Mouse (Mus musculus) limb, embryonic 13.5 days (tissue): Measurements from ENCODE around the gene Etv1. TPM values are rescaled to one million over a fixed set of nuclear protein-coding genes. Genes with fewer than 3 reads are reported as not detected.

Experiments
- ATAC-seq: fragments of 200-750 bp; cut with Nextera tagmentation; 2 replicates; pipeline ENCODE4 v1.8.0; 2017; ENCODE audit warnings: low read depth, moderate number of reproducible peaks, moderate TSS enrichment; ENCODE audit not compliant: low FRiP score
- H3K27ac ChIP-seq: fragments of 300-500 bp; sonication (generic); 2 replicates; pipeline ENCODE4 v1.5.1; 2015; ENCODE audit warnings: inconsistent platforms, mild to moderate bottlenecking, moderate library complexity
- H3K27me3 ChIP-seq: fragments of 300-500 bp; sonication (generic); 2 replicates; pipeline ENCODE4 v1.6.1; 2015; ENCODE audit warnings: mild to moderate bottlenecking, inconsistent platforms
- H3K36me3 ChIP-seq: fragments of 300-500 bp; sonication (generic); 2 replicates; pipeline ENCODE4 v1.6.1; 2015; ENCODE audit warnings: inconsistent platforms, mild to moderate bottlenecking, moderate library complexity
- H3K4me1 ChIP-seq: fragments of 300-500 bp; sonication (generic); 2 replicates; pipeline ENCODE4 v1.6.1; 2015; ENCODE audit warnings: inconsistent platforms
- H3K4me2 ChIP-seq: fragments of 300-500 bp; sonication (generic); replicated peaks from 2 replicates; pipeline ENCODE4 v1.6.1; 2015; ENCODE audit warnings: inconsistent platforms, mild to moderate bottlenecking, moderate library complexity
- H3K4me3 ChIP-seq: fragments of 300-500 bp; sonication (generic); 2 replicates; pipeline ENCODE4 v1.5.1; 2015; ENCODE audit warnings: moderate library complexity, mild to moderate bottlenecking, inconsistent platforms
- H3K9ac ChIP-seq: fragments of 300-500 bp; sonication (generic); 2 replicates; pipeline ENCODE4 v1.6.1; 2015; ENCODE audit warnings: mild to moderate bottlenecking, inconsistent platforms
- H3K9me3 ChIP-seq: fragments of 300-500 bp; sonication (generic); 2 replicates; pipeline ENCODE4 v1.6.1; 2016; ENCODE audit warnings: inconsistent platforms
- WGBS: fragments of 180-500 bp; shearing (Covaris S2); methylation state at CpG from one replicate; pipeline ENCODE4 v1.1.7; 2015; 5-methylcytosine and 5-hydroxymethylcytosine counted together
- polyA plus RNA-seq: library from polyadenylated mRNA; unstranded; fragments of >200 nt; fragmentation: Nextera tagmentation; extraction: Ambion mirVana; gene quantifications from 2 replicates; pipeline ENCODE4 v1.2.1, GENCODE M21; 2015

The Etv1 gene
- 26.1 and 31.0 TPM in 2 replicates for polyA plus RNA-seq

DNA sequence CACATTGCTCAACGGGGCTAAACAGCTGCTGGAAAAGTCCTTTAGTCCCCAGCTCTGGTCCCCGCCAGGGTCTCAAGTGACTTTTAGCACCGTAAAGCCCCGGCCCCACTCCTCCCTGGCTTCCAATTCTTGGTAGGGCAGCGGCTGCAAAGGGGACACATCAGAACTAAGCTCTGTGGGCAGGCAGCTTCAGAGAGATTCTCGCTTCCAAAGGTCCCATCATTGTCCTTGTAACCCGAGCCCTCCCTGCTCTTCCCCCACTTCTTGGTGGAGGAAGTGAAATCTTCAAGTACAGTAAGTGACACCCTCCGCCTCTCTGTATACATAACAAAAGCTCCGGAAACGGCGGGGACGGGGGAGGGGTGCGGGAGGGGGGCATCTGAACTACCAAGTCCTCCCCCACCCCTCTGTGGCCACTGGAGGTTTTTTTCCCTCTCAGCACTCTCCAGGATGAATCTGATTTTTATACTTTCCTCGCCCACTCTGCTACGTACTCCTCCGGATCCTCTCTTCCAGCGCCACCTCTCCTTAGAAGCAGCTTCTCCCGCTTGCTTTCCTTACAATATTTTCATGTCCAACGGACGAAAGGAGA is at the start of gene Etv1:
Etv1 (plus strand) TSS at position 195 of the 592 bp plus-strand sequence.
- Histone ChIP-seq H3K36me3 (no peaks in the 10 kb centered on the region), H3K27me3 (no peaks in the 10 kb centered on the region), H3K27ac (peak within 1 kb of the TSS; percentile 93), H3K4me1 (peaks cover 11% of the 10 kb centered on the region), H3K4me2 (peak within 1 kb of the TSS; percentile 96), H3K9ac (peak within 1 kb of the TSS; percentile 72), H3K9me3 (no peaks in the 10 kb centered on the region), H3K4me3 (peak within 1 kb of the TSS; percentile 63)
- ATAC-seq, result peak; percentile 41
- under 1% methylated on average over 20 of the region's 20 CpGs for WGBS

DNA sequence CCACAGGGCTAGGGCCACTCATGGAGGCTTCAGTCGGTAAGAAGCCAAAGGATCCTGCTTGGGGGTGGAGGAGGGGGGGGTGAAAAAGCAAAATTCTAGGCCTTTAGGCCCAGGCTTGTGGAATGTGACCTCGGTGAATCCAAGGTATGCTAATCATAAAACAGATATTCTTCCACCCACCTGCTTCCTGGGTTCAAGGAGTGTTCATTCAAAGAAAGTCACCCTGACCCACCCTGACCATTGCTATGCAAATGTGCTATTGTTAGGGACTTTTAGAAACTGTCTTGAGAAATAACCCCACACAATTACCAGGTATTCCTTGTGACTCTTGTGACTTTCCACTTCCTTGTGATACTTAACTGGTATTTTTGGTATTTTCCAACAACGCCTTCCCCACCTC is 49.5 kb upstream of the Etv1 start:
- WGBS, result 79% methylated on average over 3 of the region's 3 CpGs
- ATAC-seq, result no peak

DNA sequence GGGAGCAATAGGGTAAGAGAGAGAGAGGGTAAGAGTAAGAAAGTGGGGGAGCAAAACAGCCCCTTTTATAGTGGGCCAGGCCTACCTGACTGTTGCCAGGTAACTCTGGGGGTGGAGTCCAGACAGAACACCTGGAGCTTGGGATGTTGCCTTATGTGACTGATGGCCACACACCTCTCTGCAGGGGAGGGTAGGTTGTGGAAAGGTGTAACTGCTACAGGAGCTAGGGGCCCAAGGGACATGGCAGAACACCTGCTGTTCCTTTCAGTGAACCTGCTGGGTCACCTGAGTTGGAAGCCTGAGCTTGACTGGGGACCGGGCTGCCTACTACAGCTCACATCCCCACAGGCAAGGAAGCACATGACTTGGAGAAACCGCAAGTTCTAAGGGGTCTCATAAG is 48.4 kb upstream of the Etv1 start:
- WGBS, result 88% methylated on average over 2 of the region's 2 CpGs
- Histone ChIP-seq H3K9me3 (no peaks in the 10 kb centered on the region), H3K4me3 (no peak overlapping the region), H3K27ac (no peak overlapping the region), H3K4me1 (no peaks in the 10 kb centered on the region), H3K27me3 (no peaks in the 10 kb centered on the region), H3K9ac (no peak overlapping the region), H3K4me2 (no peak overlapping the region), H3K36me3 (no peaks in the 10 kb centered on the region)
- no peak for ATAC-seq

More for the DNA sequence above, 49.5 kb upstream of the Etv1 start:
- Histone ChIP-seq H3K4me2 (no peak overlapping the region), H3K27ac (no peak overlapping the region), H3K4me1 (no peaks in the 10 kb centered on the region), H3K4me3 (no peak overlapping the region), H3K36me3 (no peaks in the 10 kb centered on the region), H3K27me3 (no peaks in the 10 kb centered on the region), H3K9me3 (no peaks in the 10 kb centered on the region), H3K9ac (no peak overlapping the region)

DNA sequence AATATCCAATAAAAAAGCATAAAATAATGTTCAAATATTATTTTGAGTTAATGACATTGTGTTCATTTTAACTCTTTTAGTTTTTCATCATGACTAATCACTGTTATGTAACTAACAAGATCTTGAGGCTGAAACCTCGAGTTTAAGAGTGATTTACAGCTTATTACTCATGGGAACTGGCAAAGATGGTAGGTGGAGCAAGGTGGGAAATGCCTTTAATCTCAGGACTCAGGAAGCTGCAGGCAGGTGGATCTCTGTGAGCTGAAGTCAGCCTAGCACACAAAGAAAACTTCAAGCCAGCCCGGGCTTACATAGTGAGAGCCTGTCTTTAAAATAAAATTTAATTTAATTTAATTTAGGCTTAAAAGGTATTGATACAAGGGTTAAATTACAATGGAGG is 19.9 kb upstream of the Etv1 start:
- Histone ChIP-seq H3K27me3 (no peaks in the 10 kb centered on the region), H3K36me3 (no peaks in the 10 kb centered on the region), H3K4me1 (no peaks in the 10 kb centered on the region), H3K9ac (no peak overlapping the region), H3K9me3 (no peaks in the 10 kb centered on the region), H3K4me3 (no peak overlapping the region), H3K4me2 (no peak overlapping the region), H3K27ac (no peak overlapping the region)
- WGBS, result 41% methylated on average over 2 of the region's 2 CpGs
- no peak for ATAC-seq

DNA sequence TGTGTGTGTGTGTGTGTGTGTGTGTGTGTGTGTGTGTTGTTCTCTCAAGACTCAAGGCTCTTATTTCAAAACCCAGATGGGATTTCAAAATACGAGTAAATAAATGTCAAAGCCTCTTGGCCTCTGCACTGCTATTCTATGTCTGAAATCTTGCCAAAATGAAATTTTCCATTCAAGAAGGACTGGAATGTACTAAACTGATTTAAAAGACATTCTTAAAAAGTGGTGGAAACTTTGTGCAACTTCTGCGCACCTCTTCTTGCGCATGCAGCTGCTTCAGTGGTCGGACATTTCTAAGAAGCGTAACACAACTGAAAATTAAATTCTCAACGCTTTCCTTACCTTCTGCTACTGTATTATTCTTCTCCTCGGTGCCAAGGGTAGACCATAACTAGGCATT is 1.9 kb upstream of the Etv1 start:
- Histone ChIP-seq H3K4me2 (peak overlapping the region; percentile 96), H3K36me3 (no peaks in the 10 kb centered on the region), H3K27me3 (no peaks in the 10 kb centered on the region), H3K27ac (peak overlapping the region; percentile 75), H3K4me3 (peak overlapping the region; percentile 63), H3K9me3 (no peaks in the 10 kb centered on the region), H3K9ac (no peak overlapping the region), H3K4me1 (peaks cover 11% of the 10 kb centered on the region)
- WGBS, result 53% methylated on average over 7 of the region's 7 CpGs
- no peak for ATAC-seq

DNA sequence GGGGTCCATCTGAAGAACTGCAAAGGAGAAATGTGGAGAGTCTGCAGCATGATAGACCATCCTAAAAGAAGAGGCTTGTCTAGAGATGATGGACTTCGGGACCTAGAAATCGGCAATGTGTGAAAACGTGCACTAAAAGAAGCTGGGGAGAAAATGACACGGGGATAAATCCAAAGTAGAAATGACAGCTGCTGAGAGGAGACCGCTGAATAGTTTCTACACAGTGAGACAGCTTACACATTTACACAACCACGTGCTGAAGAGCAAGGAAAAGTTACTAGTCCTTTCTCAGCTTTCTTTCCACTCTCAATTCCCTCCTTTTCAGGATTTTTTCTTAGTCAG is 1.3 kb upstream of the Etv1 start:
- 7% methylated on average over 6 of the region's 6 CpGs for WGBS
- Histone ChIP-seq H3K4me2 (peak overlapping the region; percentile 96), H3K9ac (peak overlapping the region; percentile 25; the same call in 1 of the 2 replicates), H3K4me3 (peak overlapping the region; percentile 63), H3K4me1 (peaks cover 11% of the 10 kb centered on the region), H3K27ac (peak overlapping the region; percentile 75), H3K27me3 (no peaks in the 10 kb centered on the region), H3K9me3 (no peaks in the 10 kb centered on the region), H3K36me3 (no peaks in the 10 kb centered on the region)
- no peak for ATAC-seq

DNA sequence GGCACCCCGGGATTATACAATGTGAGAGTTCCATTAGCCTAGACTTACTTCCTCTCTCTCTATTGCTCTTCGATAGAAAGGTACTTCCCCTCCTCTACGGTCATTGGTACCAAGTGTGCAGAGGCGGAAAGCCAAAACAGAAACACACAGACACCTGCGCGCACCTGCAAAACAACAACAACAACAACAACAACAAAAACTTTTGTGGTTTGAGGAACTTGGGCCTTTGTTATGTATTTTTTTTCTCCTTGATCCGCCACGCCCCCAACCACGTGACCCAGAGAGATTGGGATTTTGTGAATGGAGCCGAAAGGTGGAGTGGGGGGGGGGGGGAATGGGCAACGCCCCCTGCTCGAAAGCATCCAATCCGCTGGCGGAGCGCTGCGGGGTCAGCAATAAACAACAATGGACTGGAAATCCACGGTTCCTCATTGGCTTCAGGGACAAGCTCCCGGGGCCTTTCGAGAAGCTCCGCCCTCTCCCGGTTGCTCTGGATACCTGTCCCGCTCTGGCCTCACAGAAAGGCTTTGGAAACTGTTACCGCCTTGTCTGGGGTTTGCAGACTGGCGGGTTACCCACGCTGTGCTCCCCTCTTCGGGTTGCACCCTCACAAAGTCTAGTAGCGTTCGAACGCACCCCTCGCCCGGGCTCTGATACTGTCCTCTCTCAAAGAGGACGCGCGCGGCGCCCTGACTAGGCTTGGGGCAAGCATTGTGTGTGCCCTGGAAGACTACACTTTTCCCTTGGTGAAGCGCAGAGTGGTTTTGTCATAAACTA is 693 bp upstream of the Etv1 start:
- Histone ChIP-seq H3K4me3 (peak overlapping the region; percentile 63), H3K27ac (peak overlapping the region; percentile 93), H3K36me3 (no peaks in the 10 kb centered on the region), H3K9ac (peak overlapping the region; percentile 72), H3K4me1 (peaks cover 11% of the 10 kb centered on the region), H3K4me2 (peak overlapping the region; percentile 96), H3K9me3 (no peaks in the 10 kb centered on the region), H3K27me3 (no peaks in the 10 kb centered on the region)
- WGBS, result under 1% methylated on average over 36 of the region's 37 CpGs
- peak; percentile 93 for ATAC-seq

DNA sequence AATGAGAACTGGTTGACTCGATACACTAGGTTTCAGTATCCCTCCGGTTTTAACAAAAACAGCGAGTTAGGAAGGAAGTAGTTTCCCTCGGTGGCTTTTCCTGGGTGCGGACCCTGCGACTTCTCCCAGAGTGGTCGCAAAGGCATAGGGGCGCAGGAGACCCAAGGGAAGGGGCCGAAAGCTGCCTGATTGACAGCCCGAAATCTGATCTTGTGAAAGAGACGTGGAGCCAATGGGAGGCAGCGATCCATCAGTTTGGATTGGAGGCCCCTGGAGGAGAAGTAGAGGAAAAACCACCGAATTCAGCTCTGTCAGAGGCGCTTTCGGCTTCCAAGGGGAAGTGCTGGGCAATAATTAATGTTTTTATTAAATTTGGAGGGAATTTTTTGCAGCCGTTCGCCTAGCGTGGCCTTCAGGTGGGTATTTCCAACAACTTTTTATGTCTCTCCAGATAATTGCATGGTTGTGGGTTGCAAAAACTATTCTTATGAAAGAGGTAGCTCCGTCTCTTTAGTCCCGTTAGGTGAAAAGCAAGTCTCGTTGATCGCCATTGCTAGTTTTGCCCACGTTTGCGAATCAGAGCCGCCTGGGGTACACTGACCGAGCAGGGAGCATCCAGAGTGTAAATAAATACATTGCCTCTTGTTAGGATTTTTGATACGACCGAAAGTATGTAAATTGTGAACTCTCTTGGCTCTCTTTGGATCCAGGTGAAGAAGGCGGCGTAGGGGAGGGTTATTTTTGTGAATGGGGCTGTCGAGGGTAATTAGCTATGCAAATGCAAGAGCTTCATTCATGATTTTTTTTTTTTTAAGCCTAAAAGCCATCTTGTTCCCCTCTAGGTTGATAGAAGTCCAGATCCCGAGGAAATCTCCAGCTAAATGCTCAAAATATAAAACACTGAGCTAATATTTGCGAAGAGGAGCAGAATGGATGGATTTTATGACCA is 1.1 kb downstream of the Etv1 start:
- Histone ChIP-seq H3K4me2 (peak overlapping the region; percentile 96), H3K36me3 (no peaks in the 10 kb centered on the region), H3K9me3 (no peaks in the 10 kb centered on the region), H3K9ac (peak overlapping the region; percentile 72), H3K4me3 (peak overlapping the region; percentile 63), H3K27ac (peak overlapping the region; percentile 93), H3K27me3 (no peaks in the 10 kb centered on the region), H3K4me1 (peaks cover 11% of the 10 kb centered on the region)
- ATAC-seq, result peak; percentile 21; the same call in 1 of the 2 replicates
- under 1% methylated on average over 33 of the region's 33 CpGs for WGBS

DNA sequence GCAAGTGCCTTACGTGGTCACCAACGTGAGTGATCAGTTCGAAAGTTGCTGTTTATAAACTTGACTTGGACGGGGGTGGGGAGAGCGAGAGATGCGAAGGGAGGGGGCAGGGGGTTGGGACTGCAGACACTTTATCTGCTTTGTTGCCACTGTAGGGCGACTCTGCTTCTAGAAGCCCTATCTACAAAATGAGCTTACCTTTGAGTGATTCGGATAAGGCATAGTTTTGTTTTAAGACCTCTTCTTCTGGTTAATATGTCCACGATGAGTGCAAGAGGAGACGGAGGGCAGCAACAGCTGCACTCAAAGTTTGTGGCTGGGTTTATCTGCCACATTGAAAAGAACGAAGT is 1.8 kb downstream of the Etv1 start:
- Histone ChIP-seq H3K9ac (peak overlapping the region; percentile 72), H3K4me3 (peak overlapping the region; percentile 63), H3K27ac (no peak overlapping the region), H3K4me2 (peak overlapping the region; percentile 96), H3K27me3 (no peaks in the 10 kb centered on the region), H3K4me1 (peaks cover 11% of the 10 kb centered on the region), H3K36me3 (no peaks in the 10 kb centered on the region), H3K9me3 (no peaks in the 10 kb centered on the region)
- no peak for ATAC-seq
- WGBS, result under 1% methylated on average over 11 of the region's 11 CpGs

DNA sequence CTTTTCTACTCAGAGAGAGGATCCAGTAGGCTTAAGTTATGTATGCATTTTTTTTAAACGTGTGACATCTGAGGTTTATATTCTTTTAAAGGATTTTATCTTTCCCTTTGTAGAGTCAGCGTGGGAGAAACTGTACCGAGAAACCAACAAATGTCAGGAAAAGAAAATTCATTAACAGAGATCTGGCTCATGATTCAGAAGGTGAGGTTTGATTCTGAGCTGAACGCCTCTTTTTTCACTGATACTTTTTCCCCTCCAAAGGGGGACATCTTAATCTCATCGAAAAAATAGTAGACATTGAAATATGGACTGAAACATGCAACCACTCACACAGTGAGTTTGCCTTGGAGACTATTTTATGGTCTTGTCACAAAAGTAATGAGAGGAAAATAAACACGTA is 2.5 kb downstream of the Etv1 start:
- H3K9ac ChIP-seq, result no peak overlapping the region
- no peaks in the 10 kb centered on the region for H3K27me3 ChIP-seq
- H3K4me1 ChIP-seq, result peaks cover 11% of the 10 kb centered on the region
- no peak overlapping the region for H3K27ac ChIP-seq
- H3K4me2 ChIP-seq, result peak overlapping the region; percentile 96
- H3K4me3 ChIP-seq, result peak overlapping the region; percentile 63
- H3K9me3 ChIP-seq, result no peaks in the 10 kb centered on the region
- WGBS, result 40% methylated on average over 6 of the region's 6 CpGs
- ATAC-seq, result no peak
- no peaks in the 10 kb centered on the region for H3K36me3 ChIP-seq

DNA sequence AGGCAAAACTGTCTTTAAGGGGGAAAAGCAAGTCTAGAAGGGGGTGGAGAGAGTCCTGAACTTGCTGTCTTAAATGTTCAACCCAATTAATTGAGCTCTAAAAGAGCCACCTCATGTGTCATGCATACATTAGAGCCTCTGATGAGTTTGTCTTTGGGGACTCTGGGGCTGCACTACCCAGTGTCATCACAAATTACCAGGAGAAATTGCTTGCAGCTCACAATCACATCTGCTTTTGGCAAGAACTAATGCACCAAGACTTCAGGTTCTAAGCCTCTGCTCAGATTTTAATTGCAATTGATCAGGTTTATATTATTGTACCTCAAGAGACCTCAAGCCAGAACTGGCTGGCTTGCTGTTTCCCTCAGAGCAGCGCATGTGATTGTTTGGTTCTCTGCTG is 4.1 kb downstream of the Etv1 start:
- Histone ChIP-seq H3K36me3 (no peaks in the 10 kb centered on the region), H3K9ac (no peak overlapping the region), H3K27ac (no peak overlapping the region), H3K4me1 (peaks cover 13% of the 10 kb centered on the region), H3K9me3 (no peaks in the 10 kb centered on the region), H3K4me3 (no peak overlapping the region), H3K27me3 (no peaks in the 10 kb centered on the region), H3K4me2 (peak overlapping the region; percentile 19)
- no peak for ATAC-seq
- 66% methylated on average over 1 of the region's 1 CpGs for WGBS

DNA sequence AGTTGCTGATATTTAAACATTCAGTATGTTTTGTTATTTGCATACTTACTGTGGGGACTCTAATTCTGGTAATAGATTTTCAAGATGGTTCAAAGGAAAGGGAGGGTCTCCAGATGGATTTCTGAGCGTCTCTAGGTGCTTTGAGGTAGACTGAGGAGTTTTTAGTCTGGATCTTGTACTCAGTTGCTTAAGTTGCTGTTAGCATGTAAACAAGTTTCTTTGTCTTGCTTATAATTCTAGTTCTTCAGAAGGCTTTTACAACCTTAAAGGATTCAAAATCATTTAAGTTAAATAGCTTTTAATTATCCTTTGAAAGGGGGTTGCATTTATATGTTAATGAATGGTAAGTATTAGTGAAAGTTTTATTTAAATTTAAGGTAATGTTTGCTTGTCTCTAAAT is 5.0 kb downstream of the Etv1 start:
- no peak overlapping the region for H3K9ac ChIP-seq
- no peak for ATAC-seq
- H3K27ac ChIP-seq, result no peak overlapping the region
- no peaks in the 10 kb centered on the region for H3K36me3 ChIP-seq
- 23% methylated on average over 1 of the region's 1 CpGs for WGBS
- H3K4me1 ChIP-seq, result peaks cover 22% of the 10 kb centered on the region
- H3K4me3 ChIP-seq, result no peak overlapping the region
- H3K27me3 ChIP-seq, result no peaks in the 10 kb centered on the region
- no peaks in the 10 kb centered on the region for H3K9me3 ChIP-seq
- H3K4me2 ChIP-seq, result 0 out of 2 replicates have a peak overlapping the region, but pooled peaks have one; percentile 16
